Mouse (Mus musculus): ENCODE results near the gene 2510039O18Rik. TPM values are rescaled to one million over a fixed set of nuclear protein-coding genes. Genes with fewer than 3 reads are reported as not detected.
A peak's percentile ranks its signal among the peaks of the same experiment; 100 is the strongest.

Gene 2510039O18Rik
- polyA plus RNA-seq, 1 experiment from 2014 or later = 16.5 TPM

DNA sequence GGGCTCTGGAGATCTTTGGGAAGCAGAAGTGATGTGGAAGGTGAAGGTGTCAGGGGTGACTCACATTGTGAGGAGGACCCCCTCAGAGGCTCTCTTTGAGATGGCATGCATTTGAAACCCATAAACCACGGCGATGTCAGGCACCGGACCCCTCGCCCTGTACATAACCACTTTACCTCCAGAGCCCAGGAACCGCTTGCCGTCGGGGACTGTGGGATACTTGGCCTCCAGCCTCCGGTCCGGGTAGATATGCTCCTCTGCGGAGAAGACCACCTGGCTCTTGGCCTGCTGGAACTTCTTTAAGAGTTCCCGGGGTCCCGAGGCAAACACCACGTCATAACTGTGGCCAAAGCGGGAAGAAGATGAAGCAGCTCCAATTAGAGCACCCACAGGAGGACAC lies 9.7 kb upstream of the 2510039O18Rik start:
- H3K9me3 ChIP-seq (replicated peaks; ENCODE audit: control insufficient read depth, low read length) = no peaks in the 10 kb centered on the region
- no peak overlapping the region for H3K9ac ChIP-seq (ENCODE audit: low read depth, low read length)
- no peak overlapping the region for H3K27ac ChIP-seq (ENCODE audit: low read depth, low read length)
- no peak for ATAC-seq (replicated peaks; ENCODE audit: insufficient number of reproducible peaks, low FRiP score, low TSS enrichment)
- WGBS (ENCODE audit: insufficient replicate concordance) = 93% methylated on average over 14 of the region's 14 CpGs
- H3K27me3 ChIP-seq (ENCODE audit: control insufficient read depth, insufficient read depth, low read length) = no peaks in the 10 kb centered on the region
- H3K4me1 ChIP-seq (ENCODE audit: control insufficient read depth, insufficient read depth, low read length) = peaks cover 10% of the 10 kb centered on the region
- no peak overlapping the region for H3K4me2 ChIP-seq
- H3K4me3 ChIP-seq (ENCODE audit: low read depth, low read length) = no peak overlapping the region
- H3K36me3 ChIP-seq (ENCODE audit: control insufficient read depth, insufficient read depth, low read length) = peaks cover 12% of the 10 kb centered on the region

DNA sequence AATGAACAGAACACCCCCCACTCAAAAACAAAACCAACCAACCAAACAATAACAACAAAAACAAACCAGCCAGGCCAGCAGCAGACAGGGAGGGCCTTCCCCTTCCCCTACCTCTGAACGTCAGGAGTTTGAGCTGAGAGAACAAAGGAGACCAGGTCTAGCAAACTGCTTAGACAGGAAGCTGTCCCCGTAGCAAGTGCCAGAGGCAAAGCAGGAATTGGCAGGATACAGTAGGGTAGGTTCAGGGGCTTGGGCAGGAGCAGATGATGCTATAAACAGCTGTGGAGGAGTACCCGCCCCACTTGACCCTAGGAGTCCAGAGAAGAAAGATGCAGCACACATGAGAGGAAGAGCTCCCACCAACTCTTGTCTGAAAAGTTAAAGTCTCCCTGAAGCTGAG lies 6.6 kb upstream of the 2510039O18Rik start:
- Histone ChIP-seq H3K4me3 (ENCODE audit: low read depth, low read length) (no peak overlapping the region), H3K4me1 (ENCODE audit: control insufficient read depth, insufficient read depth, low read length) (peaks cover 6% of the 10 kb centered on the region; the same call in 1 of the 2 replicates), H3K36me3 (ENCODE audit: control insufficient read depth, insufficient read depth, low read length) (peaks cover 12% of the 10 kb centered on the region), H3K4me2 (no peak overlapping the region), H3K9ac (ENCODE audit: low read depth, low read length) (no peak overlapping the region), H3K27me3 (ENCODE audit: control insufficient read depth, insufficient read depth, low read length) (no peaks in the 10 kb centered on the region), H3K27ac (ENCODE audit: low read depth, low read length) (no peak overlapping the region), H3K9me3 (replicated peaks; ENCODE audit: control insufficient read depth, low read length) (no peaks in the 10 kb centered on the region)
- 42% methylated on average over 3 of the region's 3 CpGs for WGBS (ENCODE audit: insufficient replicate concordance)
- ATAC-seq (replicated peaks; ENCODE audit: insufficient number of reproducible peaks, low FRiP score, low TSS enrichment) = no peak

DNA sequence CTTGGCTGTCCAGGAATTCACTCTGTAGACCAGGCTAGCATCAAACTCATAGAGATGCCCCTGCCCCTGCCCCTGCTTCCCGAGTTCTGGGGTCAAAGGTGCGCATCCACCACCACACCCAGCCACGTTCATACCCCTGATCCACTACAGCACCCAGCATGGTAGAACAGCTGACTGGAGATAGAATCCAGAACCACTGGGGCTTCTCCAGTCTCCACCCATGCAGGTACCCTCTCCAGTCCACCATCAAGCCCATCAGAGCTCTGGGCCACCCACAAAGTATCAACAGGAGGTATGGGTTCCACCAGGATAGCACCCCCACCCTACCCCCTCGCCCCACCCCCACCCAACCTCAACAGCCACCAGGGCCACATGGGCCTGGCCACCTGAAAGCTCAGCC lies 6.1 kb upstream of the 2510039O18Rik start:
- Histone ChIP-seq H3K9ac (ENCODE audit: low read depth, low read length) (no peak overlapping the region), H3K4me2 (no peak overlapping the region), H3K27me3 (ENCODE audit: control insufficient read depth, insufficient read depth, low read length) (no peaks in the 10 kb centered on the region), H3K27ac (ENCODE audit: low read depth, low read length) (no peak overlapping the region), H3K9me3 (replicated peaks; ENCODE audit: control insufficient read depth, low read length) (no peaks in the 10 kb centered on the region), H3K36me3 (ENCODE audit: control insufficient read depth, insufficient read depth, low read length) (peaks cover 12% of the 10 kb centered on the region), H3K4me1 (ENCODE audit: control insufficient read depth, insufficient read depth, low read length) (peaks cover 6% of the 10 kb centered on the region; the same call in 1 of the 2 replicates), H3K4me3 (ENCODE audit: low read depth, low read length) (no peak overlapping the region)
- no peak for ATAC-seq (replicated peaks; ENCODE audit: insufficient number of reproducible peaks, low FRiP score, low TSS enrichment)
- 84% methylated on average over 4 of the region's 4 CpGs for WGBS (ENCODE audit: insufficient replicate concordance)

DNA sequence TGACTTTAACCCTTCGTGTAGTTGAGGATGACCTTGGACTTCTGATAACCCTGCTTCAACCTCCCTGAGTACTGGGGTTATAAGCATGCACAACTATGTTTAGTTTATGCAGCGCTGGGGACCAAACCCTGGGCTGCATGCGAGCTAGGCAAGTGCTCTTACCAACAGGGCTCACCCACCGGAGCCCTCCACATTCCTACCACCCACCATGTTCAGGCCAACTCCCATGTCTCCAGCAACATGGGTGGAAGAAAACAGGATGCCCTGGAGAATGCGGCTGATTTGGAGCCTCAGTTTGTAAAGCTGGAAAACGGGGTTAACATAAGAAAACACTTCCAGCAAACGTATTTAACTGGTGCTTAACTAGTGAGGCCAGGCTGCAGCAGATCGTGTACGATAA lies 4.8 kb upstream of the 2510039O18Rik start:
- Histone ChIP-seq H3K9ac (ENCODE audit: low read depth, low read length) (peak overlapping the region; percentile 88), H3K4me2 (peak overlapping the region; percentile 87), H3K4me1 (ENCODE audit: control insufficient read depth, insufficient read depth, low read length) (peaks cover 6% of the 10 kb centered on the region; the same call in 1 of the 2 replicates), H3K9me3 (replicated peaks; ENCODE audit: control insufficient read depth, low read length) (no peaks in the 10 kb centered on the region), H3K27ac (ENCODE audit: low read depth, low read length) (peak overlapping the region; percentile 80; the same call in 1 of the 2 replicates), H3K36me3 (ENCODE audit: control insufficient read depth, insufficient read depth, low read length) (peaks cover 4% of the 10 kb centered on the region), H3K27me3 (ENCODE audit: control insufficient read depth, insufficient read depth, low read length) (no peaks in the 10 kb centered on the region), H3K4me3 (ENCODE audit: low read depth, low read length) (peak overlapping the region; percentile 72)
- ATAC-seq (replicated peaks; ENCODE audit: insufficient number of reproducible peaks, low FRiP score, low TSS enrichment) = no peak
- whole genome bisulfite sequencing (ENCODE audit: insufficient replicate concordance) = 16% methylated on average over 9 of the region's 9 CpGs

DNA sequence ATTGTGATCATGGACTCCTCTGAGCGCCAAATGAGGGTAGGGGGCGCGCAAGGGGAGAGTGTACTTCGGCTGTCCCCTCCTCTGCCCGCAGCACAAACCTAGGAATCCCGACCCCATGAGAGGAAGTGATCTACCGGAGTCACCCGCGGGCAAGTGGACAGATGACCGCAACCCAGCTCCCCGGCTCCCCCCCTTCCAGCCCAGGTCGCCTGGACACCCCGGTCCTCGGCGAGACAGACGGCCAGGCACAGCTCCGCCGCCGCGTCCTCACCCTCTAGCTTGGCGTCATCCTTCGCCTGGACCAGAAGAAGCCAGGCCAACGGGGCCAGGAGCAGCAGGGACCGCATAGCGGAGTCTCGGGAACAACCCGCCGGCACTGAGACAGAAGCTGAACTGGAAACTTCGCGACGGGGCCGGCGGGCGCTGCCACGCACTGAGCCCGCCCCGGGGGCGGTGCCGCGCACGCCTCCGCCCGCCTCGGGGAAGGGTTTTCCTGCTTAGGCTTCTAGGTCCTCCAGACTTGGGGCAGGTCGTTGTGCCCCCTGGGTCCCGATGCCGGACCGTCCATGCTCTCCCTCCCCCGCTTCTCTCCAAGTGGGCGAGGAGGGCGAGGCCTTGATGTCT lies 4.3 kb upstream of the 2510039O18Rik start, which contains the start of gene Plod1:
Plod1 (minus strand) TSS at position 437 of the 624 bp plus-strand sequence.
- ATAC-seq (replicated peaks; ENCODE audit: insufficient number of reproducible peaks, low FRiP score, low TSS enrichment) = peak; percentile 68
- Histone ChIP-seq H3K9me3 (replicated peaks; ENCODE audit: control insufficient read depth, low read length) (no peaks in the 10 kb centered on the region), H3K27me3 (ENCODE audit: control insufficient read depth, insufficient read depth, low read length) (no peaks in the 10 kb centered on the region), H3K36me3 (ENCODE audit: control insufficient read depth, insufficient read depth, low read length) (peaks cover 1% of the 10 kb centered on the region; the same call in 1 of the 2 replicates), H3K4me3 (ENCODE audit: low read depth, low read length) (peak within 1 kb of the TSS; percentile 72), H3K27ac (ENCODE audit: low read depth, low read length) (peak within 1 kb of the TSS; percentile 80), H3K4me1 (ENCODE audit: control insufficient read depth, insufficient read depth, low read length) (peaks cover 7% of the 10 kb centered on the region), H3K4me2 (peak within 1 kb of the TSS; percentile 87), H3K9ac (ENCODE audit: low read depth, low read length) (peak within 1 kb of the TSS; percentile 88)
- WGBS (ENCODE audit: insufficient replicate concordance) = under 1% methylated on average over 50 of the region's 51 CpGs

DNA sequence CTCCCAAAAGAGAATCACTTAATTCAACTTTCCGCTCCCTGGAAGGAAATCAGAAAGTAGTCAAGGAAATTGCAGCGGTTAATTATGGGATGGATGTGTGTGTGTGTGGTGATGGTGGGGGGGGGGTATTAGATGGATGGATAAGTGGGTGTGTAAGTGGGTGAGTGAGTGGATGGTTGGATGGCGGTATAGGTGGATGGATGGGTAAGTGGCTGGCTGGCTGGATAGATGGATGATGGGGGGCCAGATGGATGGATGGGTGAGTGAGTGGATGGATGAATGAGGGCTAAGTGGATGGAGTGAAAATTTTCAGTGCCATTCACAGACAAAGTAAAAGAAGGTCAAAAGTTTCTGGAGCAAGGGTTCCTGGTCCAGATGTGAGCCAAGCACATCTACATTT lies 3.7 kb upstream of the 2510039O18Rik start:
- H3K4me3 ChIP-seq (ENCODE audit: low read depth, low read length) = peak overlapping the region; percentile 72
- no peak overlapping the region for H3K9ac ChIP-seq (ENCODE audit: low read depth, low read length)
- peak overlapping the region; percentile 87 for H3K4me2 ChIP-seq
- H3K27me3 ChIP-seq (ENCODE audit: control insufficient read depth, insufficient read depth, low read length) = no peaks in the 10 kb centered on the region
- WGBS (ENCODE audit: insufficient replicate concordance) = 53% methylated on average over 3 of the region's 3 CpGs
- H3K4me1 ChIP-seq (ENCODE audit: control insufficient read depth, insufficient read depth, low read length) = peaks cover 13% of the 10 kb centered on the region
- no peak overlapping the region for H3K27ac ChIP-seq (ENCODE audit: low read depth, low read length)
- no peak for ATAC-seq (replicated peaks; ENCODE audit: insufficient number of reproducible peaks, low FRiP score, low TSS enrichment)
- no peaks in the 10 kb centered on the region for H3K36me3 ChIP-seq (ENCODE audit: control insufficient read depth, insufficient read depth, low read length)
- no peaks in the 10 kb centered on the region for H3K9me3 ChIP-seq (replicated peaks; ENCODE audit: control insufficient read depth, low read length)

DNA sequence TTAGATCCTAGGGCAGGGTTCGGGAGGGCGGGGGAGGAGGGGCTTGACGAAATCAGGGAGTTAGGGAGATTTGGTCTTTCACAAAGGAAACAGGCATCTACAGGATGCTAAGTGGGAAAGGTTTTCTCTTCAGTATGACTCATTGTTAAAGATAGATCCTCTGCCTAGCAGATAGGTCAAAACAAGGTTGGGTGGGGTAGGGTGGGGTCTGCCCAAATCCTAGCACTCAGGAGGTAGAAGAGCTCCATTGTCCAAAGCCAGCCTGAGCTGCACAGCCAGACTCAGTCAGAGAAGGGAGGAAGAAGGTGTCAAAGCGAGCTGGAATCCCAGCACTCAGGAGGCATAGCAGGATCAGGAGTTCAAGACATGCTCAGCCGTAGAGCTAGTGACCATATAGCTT lies 3.2 kb upstream of the 2510039O18Rik start:
- H3K27ac ChIP-seq (ENCODE audit: low read depth, low read length) = no peak overlapping the region
- 51% methylated on average over 5 of the region's 5 CpGs for WGBS (ENCODE audit: insufficient replicate concordance)
- H3K4me2 ChIP-seq = peak overlapping the region; percentile 87; the same call in 1 of the 2 replicates

DNA sequence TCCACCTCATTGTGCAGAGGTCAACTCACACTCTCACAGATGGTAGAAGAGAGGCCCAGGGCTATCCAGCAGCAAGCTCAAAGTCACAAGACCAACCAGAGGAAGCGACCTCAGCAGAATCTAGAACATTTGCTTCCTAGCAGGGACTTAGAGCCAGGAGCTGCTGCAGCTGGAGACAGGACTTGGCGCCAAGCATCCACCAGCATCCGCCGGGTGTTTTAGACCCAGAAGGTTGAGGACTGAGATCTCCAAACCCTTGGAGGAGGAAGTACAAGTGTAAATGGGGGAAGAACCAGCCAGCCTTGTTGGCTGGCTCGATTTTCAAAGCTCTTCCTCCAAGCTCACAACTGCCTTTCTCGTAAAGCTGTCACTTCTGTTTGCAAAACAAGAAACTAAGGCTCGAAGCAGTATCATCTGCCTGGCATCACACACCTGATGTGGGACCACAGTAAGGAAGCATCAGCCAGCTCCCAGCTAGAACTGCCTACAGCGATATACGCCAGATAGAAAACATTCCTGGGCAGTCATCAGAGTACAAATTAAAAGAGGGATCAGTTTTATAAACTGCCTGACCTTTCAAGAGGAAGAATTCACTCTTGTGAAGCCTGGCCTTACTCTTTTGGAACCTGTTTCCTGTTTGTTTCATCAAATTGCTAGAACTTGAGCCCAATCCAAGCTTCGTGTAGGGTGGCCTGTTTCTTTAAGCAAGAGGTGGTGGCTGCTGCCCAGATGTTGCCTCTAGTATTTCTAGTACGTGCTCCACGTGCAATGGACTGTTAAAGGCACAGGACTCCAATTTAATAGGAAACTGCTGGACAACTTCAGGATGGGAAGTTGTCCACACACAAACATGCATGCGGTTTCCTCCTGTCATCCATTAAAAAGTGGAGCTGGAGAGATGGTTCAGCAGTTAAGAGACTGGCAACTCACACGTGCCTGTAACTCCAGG lies 2.3 kb upstream of the 2510039O18Rik start:
- H3K27ac ChIP-seq (ENCODE audit: low read depth, low read length) = no peak overlapping the region
- no peak for ATAC-seq (replicated peaks; ENCODE audit: insufficient number of reproducible peaks, low FRiP score, low TSS enrichment)
- WGBS (ENCODE audit: insufficient replicate concordance) = 60% methylated on average over 14 of the region's 14 CpGs

More for the DNA sequence above, 3.2 kb upstream of the 2510039O18Rik start:
- Histone ChIP-seq H3K9me3 (replicated peaks; ENCODE audit: control insufficient read depth, low read length) (no peaks in the 10 kb centered on the region), H3K4me1 (ENCODE audit: control insufficient read depth, insufficient read depth, low read length) (peaks cover 17% of the 10 kb centered on the region), H3K4me3 (ENCODE audit: low read depth, low read length) (no peak overlapping the region), H3K36me3 (ENCODE audit: control insufficient read depth, insufficient read depth, low read length) (no peaks in the 10 kb centered on the region), H3K27me3 (ENCODE audit: control insufficient read depth, insufficient read depth, low read length) (no peaks in the 10 kb centered on the region), H3K9ac (ENCODE audit: low read depth, low read length) (no peak overlapping the region)
- no peak for ATAC-seq (replicated peaks; ENCODE audit: insufficient number of reproducible peaks, low FRiP score, low TSS enrichment)

More for the DNA sequence above, 2.3 kb upstream of the 2510039O18Rik start:
- H3K36me3 ChIP-seq (ENCODE audit: control insufficient read depth, insufficient read depth, low read length) = no peaks in the 10 kb centered on the region
- H3K9me3 ChIP-seq (replicated peaks; ENCODE audit: control insufficient read depth, low read length) = no peaks in the 10 kb centered on the region
- no peaks in the 10 kb centered on the region for H3K27me3 ChIP-seq (ENCODE audit: control insufficient read depth, insufficient read depth, low read length)
- no peak overlapping the region for H3K4me3 ChIP-seq (ENCODE audit: low read depth, low read length)
- no peak overlapping the region for H3K4me2 ChIP-seq
- peaks cover 17% of the 10 kb centered on the region for H3K4me1 ChIP-seq (ENCODE audit: control insufficient read depth, insufficient read depth, low read length)
- no peak overlapping the region for H3K9ac ChIP-seq (ENCODE audit: low read depth, low read length)

Measured in heart, embryonic 11.5 days (tissue).